Mouse (Mus musculus) E14TG2a.4 (cell line): ENCODE data around the gene Ide.
A peak's percentile ranks its signal among the peaks of the same experiment; 100 is the strongest.

Experiments used
- H3K27me3 ChIP-seq: 2 replicates; pipeline ENCODE4 v1.6.1; 2014; ENCODE audit warnings: low read length, control low read depth; ENCODE audit not compliant: insufficient read depth
- H3K36me3 ChIP-seq: 2 replicates; pipeline ENCODE4 v1.6.1; 2014; ENCODE audit warnings: low read length, control low read depth; ENCODE audit not compliant: insufficient read depth
- H3K4me1 ChIP-seq: replicated peaks from 2 replicates; pipeline ENCODE4 v1.6.1; 2014; ENCODE audit warnings: low read depth, low read length, control low read depth
- H3K4me3 ChIP-seq: replicated peaks from 2 replicates; pipeline ENCODE4 v1.5.1; 2014; ENCODE audit warnings: mild to moderate bottlenecking, low read length
- H3K9me3 ChIP-seq: 2 replicates; pipeline ENCODE4 v1.6.1; 2014; ENCODE audit warnings: low read length, control low read depth
- CTCF ChIP-seq: conservative IDR thresholded peaks from 2 replicates; pipeline ENCODE4 v1.5.1; 2014; ENCODE audit warnings: low read length
- NANOG ChIP-seq: IDR thresholded peaks from 2 replicates; pipeline ENCODE4 v1.6.1; 2014; ENCODE audit warnings: borderline replicate concordance, low read length, mixed read lengths
- POU5F1 ChIP-seq: IDR thresholded peaks from 2 replicates; pipeline ENCODE4 v1.6.1; 2014; ENCODE audit warnings: low read length, borderline replicate concordance

The Ide gene

DNA sequence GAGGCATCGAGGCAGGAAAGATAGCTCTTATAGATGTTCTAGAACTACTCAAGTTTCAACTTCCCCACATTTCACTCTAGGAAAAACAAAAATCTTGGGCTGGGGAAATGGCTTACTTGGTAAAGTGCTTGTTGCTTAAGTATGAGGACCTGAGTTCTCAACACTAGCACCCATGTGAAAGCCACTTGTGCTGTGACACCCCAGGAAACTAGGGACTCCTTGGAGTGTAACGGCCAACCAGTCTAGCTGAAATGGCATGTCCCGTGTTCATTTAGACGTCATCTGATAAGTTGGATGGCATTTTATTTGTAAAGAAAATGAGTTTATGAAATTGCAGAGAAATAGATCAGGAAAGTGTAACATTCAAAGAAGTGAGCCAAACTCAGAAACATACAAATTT is 32.3 kb upstream of the Ide start:
- Histone ChIP-seq H3K4me1 (peaks cover 17% of the 10 kb centered on the region), H3K27me3 (no peaks in the 10 kb centered on the region), H3K36me3 (no peaks in the 10 kb centered on the region), H3K9me3 (no peaks in the 10 kb centered on the region), H3K4me3 (no peak overlapping the region)
- TF ChIP-seq POU5F1: no peak
- no peak for TF ChIP-seq NANOG
- TF ChIP-seq CTCF: no peak

DNA sequence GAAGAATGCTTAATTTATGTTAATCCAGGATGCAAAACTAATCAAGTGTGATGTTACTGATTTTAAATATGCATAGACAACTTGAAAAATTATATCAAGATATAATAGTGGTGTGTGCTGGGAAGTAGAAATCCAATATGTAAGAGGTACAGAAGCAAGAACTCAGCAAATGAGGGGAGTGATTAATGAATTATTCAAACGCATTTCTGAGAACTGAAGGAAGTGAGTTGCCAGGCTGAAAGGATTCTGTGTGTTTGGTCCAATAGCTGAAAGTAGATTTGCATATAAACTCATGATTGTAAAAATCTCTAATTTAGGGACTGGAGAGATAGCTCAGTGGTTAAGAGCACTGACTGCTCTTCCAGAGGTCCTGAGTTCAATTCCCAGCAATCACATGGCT is 31.3 kb upstream of the Ide start:
- no peaks in the 10 kb centered on the region for H3K9me3 ChIP-seq
- H3K4me1 ChIP-seq: peaks cover 16% of the 10 kb centered on the region
- H3K36me3 ChIP-seq: no peaks in the 10 kb centered on the region
- H3K4me3 ChIP-seq: no peak overlapping the region
- TF ChIP-seq POU5F1: no peak
- no peak for TF ChIP-seq CTCF
- H3K27me3 ChIP-seq: no peaks in the 10 kb centered on the region

GRCm38 (mm10) chr19:37363128-37363939 is 25.7 kb upstream of the Ide start:
- Histone ChIP-seq H3K4me3 (no peak overlapping the region; the same call in 1 of the 2 replicates), H3K36me3 (no peaks in the 10 kb centered on the region), H3K4me1 (peaks cover 33% of the 10 kb centered on the region), H3K9me3 (no peaks in the 10 kb centered on the region), H3K27me3 (no peaks in the 10 kb centered on the region)
- TF ChIP-seq CTCF: no peak
- TF ChIP-seq NANOG: no peak
- no peak for TF ChIP-seq POU5F1

DNA sequence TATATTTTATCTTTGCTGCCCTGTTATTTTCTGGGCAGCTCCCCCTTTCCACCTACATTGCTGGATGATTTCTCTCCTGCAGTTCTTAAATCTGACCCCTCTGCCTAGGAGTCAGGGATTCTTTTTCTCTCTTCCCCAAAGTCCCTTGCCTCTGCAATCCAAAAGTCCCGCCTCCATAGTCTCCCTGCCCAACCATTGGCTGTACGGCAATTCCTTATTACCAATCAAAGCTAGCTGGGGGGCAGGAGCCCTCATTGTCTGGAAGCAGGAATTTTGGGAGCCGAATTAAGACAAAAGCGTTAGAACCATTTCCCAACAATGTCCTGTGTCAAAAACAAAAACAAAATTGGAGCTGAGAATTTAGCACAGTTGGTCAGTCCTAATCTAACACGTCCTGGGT is 24.9 kb upstream of the Ide start:
- no peaks in the 10 kb centered on the region for H3K27me3 ChIP-seq
- H3K4me3 ChIP-seq: peak overlapping the region; percentile 42
- TF ChIP-seq POU5F1 (no peak), NANOG (no peak), CTCF (no peak)
- H3K36me3 ChIP-seq: no peaks in the 10 kb centered on the region
- no peaks in the 10 kb centered on the region for H3K9me3 ChIP-seq
- H3K4me1 ChIP-seq: peaks cover 33% of the 10 kb centered on the region

DNA sequence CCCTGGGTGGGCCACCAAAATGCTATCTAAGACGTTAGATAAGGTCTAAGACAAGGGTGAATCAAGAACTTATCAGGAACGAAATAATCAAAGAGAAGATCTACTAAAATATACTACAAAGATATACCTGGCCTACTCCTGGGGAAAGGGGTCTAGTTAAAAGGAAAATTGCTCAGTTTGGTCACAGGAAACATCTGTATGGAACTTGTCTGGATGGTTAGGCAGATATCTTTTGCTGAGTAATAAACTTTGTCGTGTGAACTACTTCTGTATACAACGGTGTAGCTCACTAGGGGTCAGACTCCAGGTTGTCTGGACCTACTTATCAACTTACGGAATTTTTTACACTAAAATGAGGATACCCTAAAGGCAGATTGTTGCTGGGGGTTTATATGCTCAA is 22.4 kb upstream of the Ide start:
- Histone ChIP-seq H3K36me3 (0 out of 2 replicates have a peak, but pooled peaks cover 6% of the 10 kb centered on the region), H3K4me1 (peaks cover 41% of the 10 kb centered on the region), H3K4me3 (no peak overlapping the region), H3K9me3 (no peaks in the 10 kb centered on the region), H3K27me3 (no peaks in the 10 kb centered on the region)
- no peak for TF ChIP-seq CTCF
- no peak for TF ChIP-seq POU5F1
- TF ChIP-seq NANOG: no peak

- Histone ChIP-seq H3K9me3 (peaks cover 19% of the 10 kb centered on the region), H3K27me3 (no peaks in the 10 kb centered on the region), H3K36me3 (peaks cover 57% of the 10 kb centered on the region), H3K4me3 (no peak overlapping the region), H3K4me1 (peaks cover 43% of the 10 kb centered on the region)
- no peak for TF ChIP-seq CTCF
- no peak for TF ChIP-seq NANOG
- TF ChIP-seq POU5F1: no peak
Measured at GRCm38 (mm10) chr19:37353331-37353730, 15.7 kb upstream of the Ide start.

DNA sequence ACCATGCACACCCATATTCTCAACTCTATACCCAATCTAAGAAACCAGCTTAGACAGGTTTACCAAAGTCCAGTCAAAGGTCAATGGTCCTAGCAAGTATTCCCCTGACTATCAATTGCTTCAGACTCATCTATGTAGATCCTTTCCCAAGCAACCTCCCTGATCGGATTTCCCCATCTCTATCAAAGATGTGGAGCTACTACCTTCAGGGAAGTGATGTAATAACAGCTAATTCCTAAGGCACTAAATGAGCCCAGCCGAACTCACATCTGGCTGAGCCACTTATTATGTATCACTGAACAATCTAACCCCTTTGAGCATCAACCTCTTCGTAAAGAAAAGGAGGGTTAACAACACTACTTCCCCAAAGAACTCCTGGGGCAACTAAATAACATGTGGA is 15.1 kb upstream of the Ide start:
- TF ChIP-seq NANOG (no peak), POU5F1 (no peak), CTCF (no peak)
- peaks cover 49% of the 10 kb centered on the region for H3K4me1 ChIP-seq
- H3K36me3 ChIP-seq: peaks cover 61% of the 10 kb centered on the region
- H3K4me3 ChIP-seq: no peak overlapping the region
- H3K9me3 ChIP-seq: peaks cover 19% of the 10 kb centered on the region
- no peaks in the 10 kb centered on the region for H3K27me3 ChIP-seq

DNA sequence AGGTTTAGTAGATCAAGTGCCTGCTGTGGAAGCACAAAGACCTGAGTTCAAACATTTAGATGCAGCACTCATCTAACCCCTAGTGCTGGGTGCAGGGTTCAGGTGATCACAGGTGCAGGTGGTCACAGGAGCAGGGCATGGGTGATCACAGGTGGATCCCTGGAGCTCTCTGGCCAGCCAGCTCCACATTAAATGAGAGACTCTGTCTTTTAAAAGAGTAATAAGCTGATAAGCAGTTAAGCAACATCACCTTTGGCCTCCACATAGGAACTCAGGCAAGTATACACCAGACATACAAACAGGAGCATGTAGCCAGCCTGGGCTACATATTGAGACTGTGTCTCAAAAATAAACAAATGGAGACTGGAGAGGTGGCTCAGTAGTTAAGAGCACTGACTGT is 11.3 kb upstream of the Ide start:
- peaks cover 34% of the 10 kb centered on the region for H3K4me1 ChIP-seq
- no peaks in the 10 kb centered on the region for H3K27me3 ChIP-seq
- TF ChIP-seq CTCF (no peak), NANOG (no peak), POU5F1 (no peak)
- H3K4me3 ChIP-seq: no peak overlapping the region
- H3K36me3 ChIP-seq: peaks cover 64% of the 10 kb centered on the region
- H3K9me3 ChIP-seq: peaks cover 19% of the 10 kb centered on the region

- no peaks in the 10 kb centered on the region for H3K27me3 ChIP-seq
- peaks cover 62% of the 10 kb centered on the region for H3K36me3 ChIP-seq
- TF ChIP-seq NANOG: no peak
- TF ChIP-seq CTCF: no peak
- no peak for TF ChIP-seq POU5F1
- peaks cover 30% of the 10 kb centered on the region for H3K4me1 ChIP-seq
- H3K9me3 ChIP-seq: peaks cover 19% of the 10 kb centered on the region
- H3K4me3 ChIP-seq: no peak overlapping the region
Measured at GRCm38 (mm10) chr19:37348331-37348730, 10.7 kb upstream of the Ide start.
